Mouse (Mus musculus) E14TG2a.4 (cell line): ENCODE data around the gene A530032D15Rik.
"Not testable (repeated sequence)": the region's sequence is repeated elsewhere in the genome, so short reads cannot be mapped to it uniquely, and the experiment has no call there.

Experiments
- CTCF ChIP-seq: conservative IDR thresholded peaks from 2 replicates; pipeline ENCODE4 v1.5.1; 2014; ENCODE audit warnings: low read length
- NANOG ChIP-seq: IDR thresholded peaks from 2 replicates; pipeline ENCODE4 v1.6.1; 2014; ENCODE audit warnings: borderline replicate concordance, low read length, mixed read lengths

DNA sequence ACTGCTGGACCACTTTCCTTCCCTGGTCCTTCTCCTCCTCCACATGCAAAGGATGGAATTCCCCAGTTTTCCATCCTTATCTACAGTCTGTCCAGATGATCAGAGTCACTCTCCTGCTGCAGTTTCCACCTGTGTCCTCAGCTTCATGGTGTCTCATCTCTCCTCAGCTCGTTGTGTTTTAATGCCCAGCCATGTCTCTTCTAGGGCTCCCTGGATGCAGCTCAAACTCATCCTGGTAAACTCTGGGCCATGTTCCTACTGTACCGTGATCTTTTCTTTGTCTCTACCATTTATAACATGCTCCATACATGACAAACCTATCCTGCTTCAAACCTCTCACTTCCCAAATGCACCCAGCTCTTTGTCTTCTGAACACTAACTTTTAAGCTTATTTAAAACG lies 38.0 kb downstream of the A530032D15Rik start:
- TF ChIP-seq CTCF, NANOG: not testable (repeated sequence)
